Mouse (Mus musculus) megakaryocyte-erythroid progenitor cell, adult 5-6 weeks (primary cell): ENCODE measurements at regions not wholly inside any gene's neighbourhood (a gene's known extent, or its start where the extent isn't known, plus 50 kb on each side); places are given as distances from the start of the nearest gene placed in this dataset.

Experiments used
- ATAC-seq: replicated peaks from 2 replicates; pipeline ENCODE4 v1.8.0; 2016; ENCODE audit warnings: mild to moderate bottlenecking, inconsistent platforms; ENCODE audit not compliant: severe bottlenecking, poor library complexity, low FRiP score, low TSS enrichment

DNA sequence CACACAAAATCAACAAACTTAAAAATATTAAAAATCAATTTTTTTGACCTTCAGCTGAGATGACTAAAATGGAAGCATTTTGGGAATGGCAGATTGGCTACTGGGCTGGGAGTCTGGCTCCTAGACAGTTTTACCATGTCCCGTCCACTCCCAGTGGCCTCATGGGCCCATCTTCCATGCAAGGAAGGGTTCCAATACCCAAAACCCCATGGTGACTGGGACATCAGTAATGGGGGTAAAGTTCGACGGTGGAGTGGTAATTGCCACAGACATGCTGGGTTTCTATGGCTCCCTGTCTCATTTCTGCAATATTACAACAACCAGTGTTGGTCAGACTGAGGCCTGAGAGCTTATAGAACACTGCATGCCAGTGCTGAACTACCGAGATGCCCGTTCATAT lies 82.2 kb downstream of the Il20rb start:
- no peak for ATAC-seq

DNA sequence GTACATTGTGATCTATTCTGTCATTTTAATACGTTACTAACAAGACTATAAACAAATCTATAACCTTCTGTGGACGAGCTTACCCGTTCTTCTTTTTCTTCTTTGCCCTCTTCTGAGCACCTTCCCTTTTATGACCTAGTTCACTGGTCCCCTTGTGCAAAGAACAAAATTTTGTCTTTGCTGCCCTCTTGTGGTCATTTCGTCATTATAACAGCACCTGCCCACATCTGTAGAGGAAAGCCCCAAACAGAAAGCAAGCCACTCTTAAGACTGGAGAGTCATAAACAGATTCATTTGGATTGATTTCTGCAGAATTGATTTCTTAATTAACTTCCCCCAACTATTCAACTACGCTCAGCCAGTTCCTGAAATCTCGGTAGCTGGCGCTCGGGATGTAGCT lies 86.2 kb downstream of the Il20rb start:
- ATAC-seq: peak; percentile 87

DNA sequence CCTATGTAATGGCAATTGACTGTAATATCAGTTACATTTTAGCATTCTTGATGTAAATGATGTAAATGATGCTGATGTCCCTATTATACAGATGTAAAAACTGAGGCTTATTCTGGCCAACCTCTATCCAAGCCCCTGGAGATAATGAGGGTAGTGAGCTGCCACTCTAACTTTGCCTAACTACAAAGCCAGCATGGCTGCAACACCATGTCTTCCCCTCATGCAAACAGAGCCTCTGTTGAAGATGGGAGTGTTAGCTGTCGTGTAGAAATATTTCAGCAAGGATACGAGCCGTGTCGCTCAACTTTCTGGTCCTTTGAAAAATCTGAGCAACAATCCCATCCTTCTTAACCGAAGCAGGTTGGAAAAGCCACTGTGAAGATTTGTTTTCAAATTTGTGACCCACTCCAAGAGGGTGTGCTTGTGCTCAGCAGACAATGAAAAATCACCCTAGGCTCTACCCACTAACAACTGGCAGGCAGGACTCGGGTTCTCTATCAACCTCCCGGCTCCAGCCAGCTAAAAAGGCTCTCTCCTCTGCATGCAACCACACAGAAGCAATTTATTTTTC lies 90.2 kb downstream of the Il20rb start:
- no peak for ATAC-seq

DNA sequence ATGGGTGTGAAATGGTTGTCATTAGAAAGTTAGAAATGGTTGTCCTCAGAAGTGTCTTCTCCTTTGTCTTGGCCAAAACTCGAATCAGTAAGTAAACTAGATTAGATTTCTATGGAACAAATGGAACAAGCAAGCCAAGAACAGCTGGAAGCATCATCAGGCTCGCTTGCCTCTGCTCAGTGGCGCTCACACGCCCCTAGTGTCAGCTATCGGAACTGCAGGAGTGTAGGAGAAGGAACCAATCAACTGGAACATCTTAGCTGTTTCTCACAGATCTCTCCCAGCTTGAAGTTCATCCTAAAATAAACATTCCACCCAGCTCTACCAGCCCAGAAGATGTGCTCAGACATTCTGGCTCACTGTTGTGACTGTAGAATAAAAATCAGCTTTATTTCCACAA lies 90.9 kb downstream of the Il20rb start:
- ATAC-seq: peak; percentile 87

DNA sequence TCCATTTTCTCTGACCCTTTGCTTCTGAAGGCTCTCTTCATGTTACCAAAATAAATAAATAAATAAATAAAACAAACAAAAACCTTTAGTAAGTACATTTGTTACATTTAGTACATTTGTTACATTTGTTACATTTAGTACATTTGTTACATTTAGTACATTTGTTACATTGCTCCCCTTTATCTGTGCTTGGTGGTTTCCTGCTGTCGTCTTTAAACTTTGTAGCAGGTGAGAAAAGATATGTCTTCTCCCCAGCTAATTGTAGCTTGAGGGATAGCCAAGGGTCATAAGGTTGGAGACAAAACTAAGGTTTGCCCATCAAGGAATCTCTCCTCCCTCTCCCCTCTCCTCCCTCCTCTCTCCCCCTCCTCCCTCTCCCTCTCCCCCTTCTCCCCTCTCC lies 92.0 kb downstream of the Il20rb start:
- no peak for ATAC-seq

DNA sequence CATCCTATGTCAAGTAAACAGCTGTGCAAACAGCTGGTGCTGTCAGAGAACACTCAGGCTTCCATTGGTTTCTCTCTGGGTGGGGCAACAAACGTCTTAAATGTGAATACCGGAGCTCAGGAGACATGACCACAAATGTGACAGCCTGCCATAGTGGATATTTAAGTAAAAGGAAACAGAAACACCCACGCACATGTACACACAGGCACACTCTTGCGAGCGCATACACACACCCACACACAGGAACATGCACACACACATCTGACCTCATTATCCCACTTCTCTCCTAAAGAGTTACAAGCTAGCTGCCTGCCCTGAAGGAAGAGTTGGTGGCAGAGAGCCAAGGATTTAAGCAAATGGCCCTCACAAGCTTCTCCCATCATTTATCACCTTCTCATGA lies 92.4 kb downstream of the Il20rb start:
- no peak for ATAC-seq

DNA sequence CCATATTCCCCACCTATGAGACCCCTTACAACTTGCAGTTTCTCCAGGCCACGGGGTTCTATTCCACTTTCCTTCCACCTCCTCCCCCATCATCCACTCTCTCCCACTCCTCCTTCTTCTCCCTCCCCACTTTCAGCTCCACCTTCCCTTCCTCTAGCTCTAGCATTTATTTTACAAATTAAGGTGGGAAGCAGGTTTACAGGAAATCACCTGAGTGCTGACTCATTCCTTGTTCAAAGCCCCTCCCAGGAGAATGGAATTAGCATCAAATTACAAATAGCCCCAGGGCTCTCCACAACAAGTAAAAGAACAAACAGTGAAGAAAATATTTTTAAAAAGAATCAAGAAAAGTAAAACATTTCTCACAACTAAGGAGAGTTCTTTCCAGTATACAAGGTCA lies 94.3 kb downstream of the Il20rb start:
- no peak for ATAC-seq

DNA sequence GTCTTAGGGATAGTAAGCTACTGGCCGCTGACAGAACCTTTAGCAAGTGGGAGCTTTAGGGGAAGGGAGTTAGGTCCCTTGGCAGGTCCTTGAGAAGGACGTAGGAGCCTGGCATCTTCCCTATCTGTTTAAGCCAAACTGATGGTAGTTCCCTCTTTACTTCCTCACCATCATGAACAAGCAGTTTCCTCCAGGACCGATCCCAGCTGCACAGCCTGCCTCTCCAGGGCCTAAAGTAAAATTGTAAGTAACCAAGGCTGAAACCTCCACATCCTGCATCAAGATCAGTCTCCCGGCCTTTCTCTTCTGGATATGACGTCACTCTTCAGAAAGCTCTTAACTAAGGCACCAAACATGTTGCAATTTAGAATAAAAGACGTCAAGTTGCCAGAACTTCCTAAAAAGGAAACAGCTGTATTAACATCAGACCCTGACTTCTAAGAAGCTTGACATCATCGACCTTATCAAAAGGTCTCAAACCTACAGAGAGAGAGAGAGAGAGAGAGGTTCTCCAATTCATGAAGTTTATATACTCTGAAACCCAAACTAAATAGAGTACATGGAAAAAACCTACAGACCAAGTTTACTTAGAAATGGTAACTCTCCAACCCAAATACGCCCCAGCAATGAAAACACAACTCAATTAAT lies 94.9 kb downstream of the Il20rb start:
- no peak for ATAC-seq

DNA sequence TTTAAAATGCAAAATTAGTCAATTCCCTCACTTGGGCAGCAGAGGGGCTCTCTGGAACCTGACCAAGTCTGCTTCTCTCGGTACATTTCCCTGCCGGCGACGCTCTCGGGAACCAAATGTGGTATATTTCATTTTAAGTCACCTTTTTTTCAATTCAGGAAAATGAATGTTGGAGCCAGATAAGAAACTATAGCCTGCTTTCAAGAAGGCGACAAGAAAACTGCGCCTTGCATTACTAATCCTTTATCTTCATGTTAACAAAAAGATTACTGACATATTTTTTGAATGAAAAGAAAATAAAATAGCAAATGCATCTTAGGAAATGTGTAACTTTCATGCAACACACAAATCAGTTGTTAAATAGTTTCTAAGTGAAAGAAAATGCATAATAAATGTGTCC lies 98.2 kb downstream of the Il20rb start:
- ATAC-seq: no peak

DNA sequence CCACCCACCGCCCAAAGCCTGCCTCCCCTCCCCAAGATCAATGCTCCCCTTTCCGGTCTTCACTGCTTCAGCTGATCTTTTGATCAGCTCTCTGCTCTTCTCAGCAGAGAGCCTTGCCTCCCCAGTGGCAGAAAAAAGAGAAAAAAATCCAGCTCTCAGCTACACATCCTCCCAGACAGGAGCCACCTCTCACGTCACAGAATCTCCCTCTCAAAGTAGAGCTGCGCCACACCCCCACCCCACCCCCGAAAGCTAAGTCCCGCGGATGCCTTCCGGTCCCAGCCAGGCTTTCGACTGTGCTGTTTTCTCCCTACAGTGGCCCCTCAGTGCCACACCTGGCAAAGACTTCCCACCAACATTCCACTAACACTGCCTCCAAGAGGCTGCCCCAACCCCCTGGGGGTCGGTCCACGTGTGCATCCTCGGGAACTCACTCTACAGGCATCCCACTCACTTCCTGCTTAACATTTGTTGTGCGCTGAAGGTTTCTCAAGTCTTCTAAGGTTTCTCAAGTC lies 99.4 kb downstream of the Il20rb start:
- no peak for ATAC-seq

DNA sequence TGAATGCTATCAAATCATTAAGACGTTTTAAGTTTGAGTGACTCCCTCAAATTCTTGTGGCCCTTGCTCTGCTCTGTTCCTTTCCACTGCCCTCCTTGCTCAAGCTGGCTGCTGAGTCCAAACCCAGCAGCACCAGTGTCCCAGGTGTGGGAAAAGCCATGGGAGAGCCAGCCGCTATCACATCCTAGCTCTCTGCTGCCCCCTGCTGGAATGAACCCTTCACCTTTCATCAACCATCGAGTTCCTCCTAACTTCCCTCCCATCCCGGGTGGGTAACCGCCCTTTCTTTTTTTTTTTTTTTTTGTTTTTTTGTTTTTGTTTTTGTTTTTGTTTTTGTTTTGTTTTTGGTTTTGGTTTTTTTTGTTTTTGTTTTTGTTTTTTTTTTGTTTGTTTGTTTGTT lies 104.1 kb downstream of the Il20rb start:
- ATAC-seq: peak; percentile 89

DNA sequence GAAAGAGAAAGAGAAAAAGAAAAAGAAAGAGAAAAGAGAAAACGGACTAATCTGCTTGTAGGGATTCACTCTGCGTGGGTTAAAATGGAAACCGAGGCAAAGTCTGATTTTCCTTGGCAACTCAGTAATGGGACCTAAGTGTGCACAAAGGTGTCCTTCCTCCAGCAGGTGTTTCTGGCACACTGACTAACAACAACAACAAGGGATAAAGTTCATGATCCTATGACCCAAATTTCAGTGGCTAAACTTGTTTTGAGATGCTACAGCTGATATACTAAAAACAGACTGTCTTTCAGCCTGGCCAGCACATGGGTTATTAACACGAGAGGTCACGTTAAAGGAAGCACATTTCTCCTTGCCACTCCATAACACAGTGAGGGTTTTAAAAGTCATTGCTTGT lies 116.7 kb downstream of the Il20rb start:
- ATAC-seq: no peak

DNA sequence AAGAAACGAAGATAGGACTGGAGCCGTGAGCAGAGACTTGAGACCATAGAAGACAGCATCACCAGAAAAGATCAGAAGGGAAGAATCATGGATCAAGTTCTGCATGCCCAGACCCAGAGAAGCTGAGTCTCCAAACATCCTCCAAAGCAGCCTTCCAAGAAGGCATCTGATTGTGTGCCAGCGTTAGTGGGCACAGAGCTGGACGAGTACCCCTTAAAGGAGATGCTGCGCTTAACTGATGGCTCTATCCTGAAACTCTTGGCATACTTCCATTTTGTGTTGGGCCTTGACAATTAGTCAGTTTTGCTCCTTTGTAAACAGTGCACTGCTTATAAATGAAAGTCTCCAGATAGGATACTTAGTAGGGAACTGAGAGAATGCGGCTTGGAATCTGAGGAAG lies 119.8 kb downstream of the Il20rb start:
- no peak for ATAC-seq

DNA sequence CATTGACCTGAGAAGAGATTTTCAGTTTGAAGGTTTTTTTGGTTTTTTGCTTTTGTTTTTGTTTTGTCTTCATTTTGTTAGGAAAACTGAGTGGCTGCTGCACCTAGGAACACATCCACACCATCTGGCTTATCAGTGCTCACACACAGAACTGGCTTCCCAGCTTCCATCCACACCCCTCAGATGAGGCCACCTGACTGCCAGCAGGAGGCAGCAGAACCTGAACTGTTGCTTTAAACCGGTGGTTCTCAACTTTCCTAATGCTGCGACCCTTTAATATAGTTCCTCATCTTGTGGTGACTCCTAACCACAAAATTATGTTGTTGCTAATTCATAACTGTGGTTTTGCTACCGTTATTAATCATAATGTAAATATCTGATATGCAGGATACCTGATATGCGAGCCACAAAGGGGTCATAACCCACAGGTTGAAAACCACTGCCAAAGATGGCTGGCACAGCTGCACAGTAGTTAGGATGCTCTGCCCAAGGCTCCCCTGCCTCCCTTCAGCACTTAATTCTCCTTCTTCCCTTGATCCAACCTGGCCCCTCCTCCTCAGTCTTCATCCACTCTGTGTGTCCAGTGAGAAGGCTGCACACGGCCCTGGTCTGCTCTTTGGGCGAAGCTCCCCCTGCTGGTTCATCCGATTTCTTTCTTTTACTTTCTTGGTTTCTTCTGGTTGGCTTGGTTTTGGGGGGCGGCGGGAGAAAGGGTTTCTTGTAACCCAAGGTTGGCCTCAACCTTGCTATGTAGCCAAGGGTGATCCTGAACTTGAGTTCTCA lies 126.5 kb downstream of the Il20rb start:
- ATAC-seq: peak; percentile 83

DNA sequence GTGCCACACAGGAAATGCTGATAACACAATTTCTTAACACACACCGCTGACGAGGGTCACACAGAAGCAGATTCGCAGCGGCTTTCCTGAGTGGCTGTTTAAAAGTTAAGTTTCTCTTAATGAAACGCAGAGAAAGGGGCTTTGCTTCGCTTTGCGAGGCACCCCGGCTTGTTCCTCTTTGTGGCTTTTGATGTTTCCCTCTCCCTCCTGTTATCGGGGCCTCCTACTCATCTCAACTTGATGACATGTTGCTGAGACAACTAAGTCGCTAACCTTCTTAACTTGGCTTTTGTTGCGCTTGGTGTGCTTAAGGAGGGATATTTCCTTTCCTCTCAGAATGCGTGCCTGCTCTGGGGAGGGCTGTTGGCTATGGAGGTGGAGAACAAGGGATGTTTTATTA lies 129.0 kb downstream of the Il20rb start:
- peak; percentile 54; the same call in 1 of the 2 replicates for ATAC-seq

DNA sequence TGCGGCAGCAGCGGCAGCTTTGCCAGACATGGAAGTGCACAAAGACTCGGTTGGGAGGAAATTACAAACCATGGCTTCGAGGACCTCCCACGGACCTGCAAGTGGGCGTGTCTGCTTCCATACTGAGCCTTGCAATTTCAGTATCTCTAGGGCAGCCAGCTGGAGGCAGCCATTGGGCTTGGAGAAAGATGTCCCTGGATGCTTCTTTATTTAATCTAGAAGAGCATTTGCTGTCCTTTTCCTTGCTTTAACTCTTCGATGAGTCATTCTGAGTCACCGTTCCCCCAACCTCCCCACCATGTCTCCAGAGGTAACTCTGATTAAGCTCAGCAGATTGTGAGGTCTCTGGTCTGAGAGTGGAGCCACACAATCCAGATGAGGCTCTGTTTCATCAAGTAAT lies 145.8 kb downstream of the Il20rb start:
- ATAC-seq: no peak

DNA sequence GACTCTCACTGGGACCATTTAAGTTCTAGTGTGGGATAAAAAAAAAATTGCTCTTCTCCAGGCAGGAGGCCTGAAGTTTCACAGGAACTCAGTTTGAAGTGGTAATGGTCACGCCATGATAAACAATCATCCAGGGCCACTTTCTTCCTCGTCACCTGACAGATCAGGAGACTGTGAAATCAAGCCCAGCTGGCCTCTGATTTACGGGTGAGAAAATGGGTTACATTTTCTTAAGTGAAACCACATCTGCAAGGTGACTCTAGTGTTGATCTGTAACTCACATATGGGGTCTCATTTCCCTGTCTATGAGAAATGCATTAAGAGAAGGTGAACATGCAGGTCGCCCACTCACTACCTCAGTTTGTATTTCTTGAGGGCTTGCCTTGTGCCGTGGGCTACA lies 178.8 kb downstream of the Il20rb start:
- no peak for ATAC-seq

DNA sequence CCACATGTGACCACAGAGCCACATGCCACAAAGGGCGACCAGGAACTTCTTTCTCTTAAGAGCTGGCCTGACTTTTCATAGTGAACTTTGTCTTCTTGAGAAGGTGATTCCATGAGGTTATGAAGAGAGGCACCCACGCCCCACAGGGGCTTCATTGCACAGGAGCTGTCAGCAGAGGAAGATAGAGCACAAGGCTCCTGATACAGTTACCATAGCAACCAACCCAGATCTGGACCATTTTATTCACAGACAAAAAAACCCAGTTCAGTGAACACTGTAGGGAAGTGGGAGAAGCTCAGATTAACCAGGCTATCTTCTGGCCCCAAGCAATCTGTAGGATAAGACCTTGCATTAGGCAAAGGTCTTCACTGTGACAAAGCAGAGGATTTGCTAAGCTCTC lies 179.2 kb downstream of the Il20rb start:
- no peak for ATAC-seq

DNA sequence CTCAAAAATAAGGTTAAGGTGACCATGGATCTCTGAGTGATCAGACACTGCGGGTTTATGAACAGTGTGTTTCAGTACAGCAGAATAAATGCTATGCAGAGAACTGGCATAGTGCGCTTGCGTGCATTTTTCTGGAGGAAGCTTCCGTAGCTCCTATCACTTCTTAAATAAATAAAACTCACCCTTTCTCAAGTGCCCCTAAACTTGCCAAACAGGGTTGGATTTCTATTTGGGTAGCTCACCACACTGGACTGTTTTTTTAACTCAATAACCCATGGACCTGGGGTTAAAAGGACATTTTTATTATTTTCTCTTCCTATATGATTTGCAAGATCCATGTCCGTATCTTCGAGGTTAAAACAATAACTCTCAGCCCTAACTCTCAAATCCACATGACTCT lies 182.8 kb downstream of the Il20rb start:
- no peak for ATAC-seq

DNA sequence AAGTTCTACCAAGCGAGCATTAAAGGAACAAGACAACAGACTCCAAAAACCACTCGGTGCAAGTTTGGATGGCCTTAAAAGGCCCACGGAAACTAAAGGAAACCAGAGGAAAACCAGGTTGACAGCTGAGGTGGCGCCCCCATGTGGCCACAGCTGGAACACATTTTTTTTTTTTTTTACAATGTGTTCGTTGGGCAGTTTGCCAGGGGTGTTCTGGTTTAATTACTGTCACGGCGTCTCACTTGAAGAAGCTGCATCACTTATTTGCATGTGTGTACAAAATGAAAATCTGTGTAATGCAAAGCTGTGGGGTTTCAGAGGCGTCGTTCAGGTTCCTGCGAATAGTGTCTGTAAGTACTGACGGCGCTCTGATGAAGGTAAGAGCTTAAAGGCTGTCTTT lies 185.0 kb downstream of the Il20rb start:
- no peak for ATAC-seq

DNA sequence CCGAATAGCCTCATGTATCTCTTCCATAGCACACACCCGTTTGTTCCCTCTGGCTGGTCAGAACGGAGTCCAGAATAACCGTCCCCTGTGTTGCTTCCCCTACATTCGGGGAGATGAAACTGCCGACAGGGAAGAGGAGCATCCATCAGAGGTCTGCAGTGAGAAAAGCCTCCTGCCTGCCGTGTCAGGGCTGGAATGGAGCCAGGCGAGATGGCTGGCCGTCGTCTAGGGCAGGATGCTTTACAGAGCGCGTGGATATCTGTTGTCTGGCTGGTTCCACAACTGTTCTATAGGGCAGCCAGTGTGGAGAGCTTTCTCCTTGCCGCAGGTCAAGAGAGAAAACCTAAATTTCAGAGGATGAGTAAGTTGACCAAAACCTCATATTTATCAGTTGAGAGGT lies 209.2 kb downstream of the Il20rb start:
- ATAC-seq: no peak
